Mouse (Mus musculus): ENCODE data around the gene Myocos. TPM values are rescaled to one million over a fixed set of nuclear protein-coding genes. Genes with fewer than 3 reads are reported as not detected.

Myocos gene
- polyA plus RNA-seq (2015; fragmentation: Nextera tagmentation; extraction: Ambion mirVana) = not detected in 2 replicates

DNA sequence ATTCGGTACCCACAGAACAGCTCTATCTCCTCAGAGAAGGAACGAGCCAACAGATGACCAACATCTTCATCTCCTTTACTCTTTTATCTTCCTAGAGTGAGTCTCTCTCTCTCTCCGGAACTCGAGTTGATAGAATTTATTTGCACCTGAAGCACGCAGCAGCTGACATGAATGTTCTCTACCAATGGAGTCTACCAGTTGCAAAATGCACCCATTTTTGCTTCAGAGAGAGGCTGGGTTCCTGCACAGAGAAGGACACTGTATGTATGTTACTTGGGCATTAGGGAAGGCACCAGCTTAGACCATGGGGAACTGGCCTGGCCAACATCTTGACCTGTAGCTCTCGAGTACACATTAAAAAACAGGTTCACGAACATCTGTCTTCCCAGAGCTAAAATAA, at the start of gene Myocos:
TSS of gene Myocos (minus strand) at position 101 of the 400 bp plus-strand sequence.

DNA sequence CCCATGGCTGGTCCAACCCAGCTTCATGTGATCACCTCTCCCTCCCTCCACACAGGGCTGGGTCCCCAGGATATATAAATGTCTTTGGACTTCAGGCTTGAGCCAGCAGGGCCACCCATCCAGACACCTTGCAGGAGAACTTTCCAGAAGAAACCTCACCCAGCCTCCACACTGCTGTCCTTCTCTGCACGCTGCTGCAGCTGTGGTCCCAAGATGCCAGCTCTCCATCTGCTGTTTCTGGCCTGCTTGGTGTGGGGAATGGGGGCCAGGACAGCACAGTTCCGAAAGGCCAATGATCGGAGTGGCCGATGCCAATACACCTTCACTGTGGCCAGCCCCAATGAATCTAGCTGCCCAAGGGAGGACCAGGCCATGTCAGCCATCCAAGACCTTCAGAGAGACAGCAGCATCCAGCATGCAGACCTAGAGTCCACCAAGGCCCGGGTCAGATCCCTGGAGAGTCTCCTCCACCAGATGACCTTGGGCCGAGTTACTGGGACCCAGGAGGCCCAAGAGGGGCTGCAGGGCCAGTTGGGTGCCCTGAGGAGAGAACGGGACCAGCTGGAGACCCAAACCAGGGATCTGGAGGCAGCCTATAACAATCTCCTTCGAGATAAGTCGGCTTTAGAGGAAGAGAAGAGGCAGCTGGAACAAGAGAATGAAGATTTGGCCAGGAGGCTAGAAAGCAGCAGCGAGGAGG, 18.8 kb downstream of the Myocos start, which contains the start of gene Myoc:
TSS of gene Myoc (plus strand) at position 105 of the 700 bp plus-strand sequence.

Small RNA genes within 50 kb of the gene (microRNA-seq; reads per million reads assigned to microRNA genes)
- gene Gm27616 = 0 reads per million in 2 experiments

Other genes starting within 250 kb of the Myocos start
- 4.3 and 4.5 TPM in 2 replicates for gene Dnm3, start 180.2 kb downstream of the Myocos start, polyA plus RNA-seq (2015; fragmentation: Nextera tagmentation; extraction: Ambion mirVana)
- gene Mettl13, start 109.7 kb downstream of the Myocos start, polyA plus RNA-seq (2015; fragmentation: Nextera tagmentation; extraction: Ambion mirVana) = 8.3 and 9.0 TPM in 2 replicates
- 35.8 and 39.9 TPM in 2 replicates for gene Vamp4, start 87.7 kb downstream of the Myocos start, polyA plus RNA-seq (2015; fragmentation: Nextera tagmentation; extraction: Ambion mirVana)
- 0.94 and 1.1 TPM in 2 replicates for gene Myoc, start 19.1 kb downstream of the Myocos start, polyA plus RNA-seq (2015; fragmentation: Nextera tagmentation; extraction: Ambion mirVana)
- gene Prrc2c, start 82.3 kb upstream of the Myocos start, polyA plus RNA-seq (2015; fragmentation: Nextera tagmentation; extraction: Ambion mirVana) = 58.9 and 65.2 TPM in 2 replicates
- 0.15 and 0.22 TPM in 2 replicates for gene Fmo4, start 155.8 kb upstream of the Myocos start, polyA plus RNA-seq (2015; fragmentation: Nextera tagmentation; extraction: Ambion mirVana)
- gene Fmo1, start 208.4 kb upstream of the Myocos start, polyA plus RNA-seq (2015; fragmentation: Nextera tagmentation; extraction: Ambion mirVana) = 80.5 and 106 TPM in 2 replicates
- gene Fmo2, start 240.5 kb upstream of the Myocos start, polyA plus RNA-seq (2015; fragmentation: Nextera tagmentation; extraction: Ambion mirVana) = 2.0 and 2.8 TPM in 2 replicates

Measured in skeletal muscle tissue, postnatal 0 days (tissue).